Mouse (Mus musculus): ENCODE data around the gene Smap1.

Gene Smap1

DNA sequence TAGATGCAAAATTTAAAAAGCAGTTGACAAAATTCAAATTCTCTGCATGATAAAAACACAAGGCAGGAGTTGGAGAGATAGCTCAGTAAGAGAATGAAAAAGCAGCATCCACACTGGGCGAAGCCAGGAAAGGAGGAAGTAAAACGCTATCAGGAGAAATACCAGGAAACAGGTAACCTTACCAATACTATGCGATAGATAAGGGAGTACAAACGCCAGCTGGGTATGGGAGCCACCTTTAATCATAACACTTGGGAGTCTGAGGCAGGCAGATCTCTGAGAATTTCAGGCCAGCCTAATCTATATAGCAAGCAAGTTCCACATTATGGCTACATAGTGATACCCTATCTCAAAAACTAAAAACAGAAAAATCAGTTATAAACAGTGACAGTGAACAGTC is 85.5 kb downstream of the Smap1 start:
- no peak for DNase-seq (ENCODE audit: low spot score in 2 of 2)

DNA sequence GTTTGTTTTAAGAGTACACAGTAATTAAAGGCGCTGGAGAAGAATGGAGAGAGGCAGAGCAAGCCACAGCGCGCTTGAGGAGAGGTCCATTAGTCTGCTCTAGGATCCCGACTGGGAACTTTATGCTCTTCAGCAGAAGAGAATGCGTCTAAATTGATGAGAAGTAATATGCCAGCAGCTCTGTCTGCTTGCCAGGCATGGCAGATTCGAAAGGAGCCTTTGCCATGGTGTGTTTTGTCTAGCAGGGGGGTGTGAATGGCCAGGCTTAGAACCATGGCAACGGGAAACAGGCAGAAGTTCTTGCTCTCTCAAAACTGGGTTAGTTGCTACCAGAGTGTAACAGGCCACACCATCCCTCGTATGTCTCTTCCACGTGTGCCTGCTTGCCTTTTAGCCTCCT is 87.3 kb downstream of the Smap1 start:
- DNase-seq (ENCODE audit: low spot score in 2 of 2), result peak in 1 of 2 experiments; percentile 22

DNA sequence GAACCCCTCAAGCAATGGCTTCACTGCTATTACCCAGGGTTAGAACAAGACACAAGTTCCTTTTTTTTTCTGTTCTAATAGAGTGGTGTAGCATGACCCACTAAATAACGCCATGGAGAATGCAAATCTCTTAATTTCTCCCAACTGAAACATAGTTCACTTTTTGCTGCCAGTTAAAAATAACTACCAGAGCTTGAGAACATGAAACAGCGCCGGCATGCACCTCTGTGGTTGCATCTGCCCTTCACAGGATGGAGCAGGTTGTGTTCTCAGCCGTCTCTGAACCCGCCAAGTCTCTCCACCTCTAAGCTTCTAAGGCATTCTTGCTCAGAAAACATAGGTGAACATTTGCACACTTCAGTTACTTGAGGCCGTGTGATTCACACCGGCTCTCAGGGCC is 87.9 kb downstream of the Smap1 start:
- no peak for DNase-seq (ENCODE audit: low spot score in 2 of 2)

DNA sequence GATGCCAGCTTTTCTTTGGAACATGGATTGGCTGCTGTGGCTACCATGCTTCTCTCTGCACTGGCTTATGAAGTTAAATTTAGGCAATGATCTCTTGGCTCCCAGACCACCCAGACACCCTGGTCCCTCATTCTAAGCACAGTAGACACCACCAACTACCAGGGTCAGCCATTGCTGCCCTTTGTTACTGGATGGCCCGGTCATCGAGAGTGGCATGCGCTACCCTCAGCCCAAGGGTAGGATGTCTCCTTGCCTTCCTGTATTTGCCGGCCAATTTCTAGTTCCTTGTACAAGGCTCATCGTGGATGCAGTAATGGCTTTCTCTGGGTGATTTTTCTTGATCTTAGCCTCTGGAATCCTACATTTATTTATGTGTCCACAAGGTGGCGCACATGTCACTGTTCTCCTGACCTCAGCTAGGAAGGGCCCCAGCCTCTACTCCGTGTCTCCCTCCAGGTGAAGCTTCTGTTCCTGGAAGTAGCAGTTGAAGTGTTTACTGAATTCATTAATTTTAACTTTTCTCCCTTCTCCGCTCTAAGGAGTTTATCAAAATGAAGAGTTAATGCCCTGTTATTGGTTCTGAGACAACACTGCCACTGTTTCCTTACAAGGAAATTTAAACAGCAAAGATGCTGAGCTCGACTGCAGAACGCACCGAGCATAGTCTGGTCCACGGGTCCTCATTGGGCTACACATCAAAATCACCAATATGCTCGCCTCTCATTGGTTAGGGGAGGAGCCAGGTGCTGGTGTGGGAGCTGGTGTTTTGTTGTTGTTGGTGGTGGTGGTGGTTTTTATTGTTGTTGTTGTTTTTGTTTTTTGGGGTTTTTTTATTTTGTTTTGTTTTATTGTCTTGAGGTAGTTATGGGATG is 95.0 kb downstream of the Smap1 start:
- peak in 1 of 2 experiments; percentile 60 for DNase-seq (ENCODE audit: low spot score in 2 of 2)

DNA sequence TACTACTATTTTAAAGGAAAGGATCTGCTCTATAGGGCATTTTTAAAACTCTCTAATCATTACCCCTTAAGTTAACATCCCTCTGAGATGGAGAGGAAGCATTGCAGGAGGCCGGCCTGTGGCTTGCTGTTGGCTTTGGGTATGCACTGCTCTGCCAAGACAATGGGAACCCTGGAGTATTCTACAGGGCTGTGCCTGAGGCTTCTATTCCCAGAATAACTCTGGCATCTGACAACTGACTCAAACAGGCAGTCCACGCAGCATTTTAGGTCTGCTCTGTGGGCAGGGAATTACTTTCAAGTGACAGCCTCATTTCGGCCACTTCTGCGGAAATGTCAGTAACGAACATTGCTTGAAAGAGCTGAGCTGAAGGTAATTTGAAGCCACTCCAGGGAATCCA is 100.5 kb downstream of the Smap1 start:
- DNase-seq (ENCODE audit: low spot score in 2 of 2), result no peak

DNA sequence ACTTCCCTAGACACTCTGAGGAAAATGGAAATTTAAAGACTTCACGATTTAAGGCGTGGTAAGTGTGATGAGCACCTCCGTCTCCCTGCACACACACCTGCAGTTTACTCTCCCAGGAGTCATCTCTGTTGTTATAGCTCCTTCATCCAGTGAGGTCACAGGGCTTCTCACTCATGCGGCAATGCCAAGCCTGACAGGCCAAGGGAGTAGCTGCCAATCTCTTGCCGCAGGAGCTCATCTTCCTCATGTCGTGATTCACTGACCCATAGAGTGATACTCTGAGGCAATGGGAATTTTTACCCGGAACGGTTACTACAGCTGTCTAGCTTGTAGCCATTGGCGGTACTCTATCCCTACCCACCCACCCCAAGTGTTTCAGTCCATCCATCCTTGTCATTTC is 123.8 kb downstream of the Smap1 start:
- no peak for DNase-seq (ENCODE audit: low spot score in 2 of 2)

Data from left cerebral cortex, adult 9 months (tissue).